Mouse (Mus musculus): ENCODE results near the gene Zfp526. TPM values are rescaled to one million over a fixed set of nuclear protein-coding genes. Genes with fewer than 3 reads are reported as not detected.

Gene Zfp526
- polyA plus RNA-seq, 1 experiment from 2014 or later, result 1.7 TPM

DNA sequence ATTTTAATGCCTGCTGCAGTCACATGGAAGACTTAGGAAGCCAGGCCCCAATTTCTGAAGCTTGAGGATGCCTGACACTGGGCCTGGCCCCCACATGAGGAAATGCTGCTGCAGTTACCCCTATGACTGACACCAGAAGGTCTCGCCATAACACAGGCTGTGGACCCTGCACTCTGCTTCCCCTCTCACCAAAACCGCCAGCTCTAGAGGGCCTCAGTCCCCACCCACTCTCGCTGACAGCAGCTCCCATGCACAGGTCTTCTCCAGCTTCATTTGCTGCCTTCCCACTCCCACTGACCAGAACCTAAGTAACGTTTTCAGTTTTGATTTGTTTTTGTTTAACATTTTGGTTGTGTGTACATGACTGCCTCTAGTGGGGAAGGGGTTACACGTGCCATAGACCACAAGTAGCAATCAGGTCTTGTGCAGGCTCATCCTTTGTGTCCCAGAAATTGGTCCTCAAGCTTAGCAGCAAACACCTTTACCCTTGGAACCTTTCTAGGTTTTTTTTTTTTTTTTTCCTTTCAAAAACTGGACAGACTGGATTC lies 10.9 kb downstream of the Zfp526 start:
- Histone ChIP-seq H3K9me3 (replicated peaks) (no peaks in the 10 kb centered on the region), H3K4me1 (peaks cover 35% of the 10 kb centered on the region), H3K27ac (replicated peaks) (no peak overlapping the region), H3K4me2 (no peak overlapping the region), H3K36me3 (peaks cover 77% of the 10 kb centered on the region), H3K4me3 (replicated peaks) (no peak overlapping the region), H3K27me3 (replicated peaks) (no peaks in the 10 kb centered on the region), H3K9ac (replicated peaks) (no peak overlapping the region)
- whole genome bisulfite sequencing, result 61% methylated on average over 5 of the region's 5 CpGs
- no peak for ATAC-seq (ENCODE audit: low FRiP score)

- Histone ChIP-seq H3K9me3 (replicated peaks) (no peaks in the 10 kb centered on the region), H3K9ac (replicated peaks) (no peak overlapping the region), H3K36me3 (peaks cover 68% of the 10 kb centered on the region), H3K27me3 (replicated peaks) (no peaks in the 10 kb centered on the region), H3K27ac (replicated peaks) (no peak overlapping the region), H3K4me1 (peaks cover 32% of the 10 kb centered on the region), H3K4me2 (no peak overlapping the region), H3K4me3 (replicated peaks) (no peak overlapping the region)
- 80% methylated on average over 2 of the region's 2 CpGs for WGBS
- no peak for ATAC-seq (ENCODE audit: low FRiP score)
Observed at GRCm38 (mm10) chr7:25233061-25233460, 11.8 kb downstream of the Zfp526 start.

- ATAC-seq (ENCODE audit: low FRiP score), result no peak
- no peaks in the 10 kb centered on the region for H3K9me3 ChIP-seq (replicated peaks)
- no peak overlapping the region for H3K27ac ChIP-seq (replicated peaks)
- 90% methylated on average over 5 of the region's 5 CpGs for WGBS
- H3K36me3 ChIP-seq, result peaks cover 43% of the 10 kb centered on the region
- no peaks in the 10 kb centered on the region for H3K27me3 ChIP-seq (replicated peaks)
- H3K4me3 ChIP-seq (replicated peaks), result no peak overlapping the region
- 0 out of 2 replicates have a peak overlapping the region, but pooled peaks have one; percentile 80 for H3K4me2 ChIP-seq
- peaks cover 42% of the 10 kb centered on the region for H3K4me1 ChIP-seq
- no peak overlapping the region for H3K9ac ChIP-seq (replicated peaks)
Observed at GRCm38 (mm10) chr7:25235526-25235925, 14.3 kb downstream of the Zfp526 start.

DNA sequence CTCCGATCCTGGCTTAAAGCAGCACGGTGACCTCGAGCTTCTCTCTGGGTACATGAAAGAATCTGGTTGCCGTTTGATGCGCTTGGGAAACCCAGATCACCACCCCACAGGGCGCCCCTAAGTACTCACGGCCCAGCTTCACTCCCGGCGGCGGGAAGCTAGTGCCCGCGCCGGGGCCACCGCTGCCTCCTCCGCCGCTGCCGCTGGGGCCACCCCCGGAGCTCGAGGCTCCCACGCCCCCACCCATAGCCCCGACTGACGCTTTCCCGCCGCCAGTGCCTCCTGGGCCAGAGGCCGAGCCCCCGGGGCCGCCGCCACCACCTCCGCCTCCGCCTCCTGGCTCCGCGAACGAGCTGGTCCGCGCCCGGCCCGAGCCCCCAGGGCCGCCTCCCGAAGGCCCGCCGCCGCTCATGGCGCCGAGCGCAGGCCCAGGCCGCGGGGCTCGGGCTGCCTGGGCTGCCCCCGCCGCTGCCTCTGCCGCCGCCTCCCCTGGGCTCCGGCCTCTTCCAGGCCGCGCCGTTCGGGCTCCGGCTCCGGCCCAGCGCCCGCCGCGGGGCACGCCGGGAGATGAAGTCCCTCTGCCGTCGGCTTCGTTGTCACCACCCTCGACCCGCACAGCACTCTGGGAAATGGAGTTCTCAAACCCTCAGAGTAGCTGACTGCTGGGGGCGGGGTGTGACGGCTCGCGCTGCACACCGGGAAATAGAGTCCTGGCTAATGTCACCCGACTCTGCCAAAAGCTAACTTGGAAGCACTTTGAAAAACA lies 16.2 kb downstream of the Zfp526 start, which contains the start of gene Gsk3a:
Gsk3a (minus strand) TSS at position 603 of the 766 bp plus-strand sequence.
- no peaks in the 10 kb centered on the region for H3K9me3 ChIP-seq (replicated peaks)
- peak within 1 kb of the TSS; percentile 97 for H3K9ac ChIP-seq (replicated peaks)
- H3K4me1 ChIP-seq, result peaks cover 51% of the 10 kb centered on the region
- peak within 1 kb of the TSS; percentile 88 for H3K27ac ChIP-seq (replicated peaks)
- H3K27me3 ChIP-seq (replicated peaks), result no peaks in the 10 kb centered on the region
- ATAC-seq (ENCODE audit: low FRiP score), result peak; percentile 88
- H3K4me3 ChIP-seq (replicated peaks), result peak within 1 kb of the TSS; percentile 86
- under 1% methylated on average over 53 of the region's 76 CpGs for WGBS
- peak within 1 kb of the TSS; percentile 80 for H3K4me2 ChIP-seq
- H3K36me3 ChIP-seq, result peaks cover 24% of the 10 kb centered on the region

- Histone ChIP-seq H3K9me3 (replicated peaks) (no peaks in the 10 kb centered on the region), H3K4me3 (replicated peaks) (peak overlapping the region; percentile 86), H3K4me2 (peak overlapping the region; percentile 80), H3K4me1 (peaks cover 51% of the 10 kb centered on the region), H3K27me3 (replicated peaks) (no peaks in the 10 kb centered on the region), H3K36me3 (peaks cover 17% of the 10 kb centered on the region), H3K27ac (replicated peaks) (peak overlapping the region; percentile 88), H3K9ac (replicated peaks) (peak overlapping the region; percentile 28; the same call in 1 of the 2 replicates)
- under 1% methylated on average over 23 of the region's 23 CpGs for WGBS
- peak; percentile 92 for ATAC-seq (ENCODE audit: low FRiP score)
Observed at GRCm38 (mm10) chr7:25238015-25238706, 16.9 kb downstream of the Zfp526 start.

GRCm38 (mm10) chr7:25238829-25239623 lies 17.8 kb downstream of the Zfp526 start:
- peak overlapping the region; percentile 80 for H3K4me2 ChIP-seq
- no peaks in the 10 kb centered on the region for H3K9me3 ChIP-seq (replicated peaks)
- peak overlapping the region; percentile 86 for H3K4me3 ChIP-seq (replicated peaks)
- no peaks in the 10 kb centered on the region for H3K27me3 ChIP-seq (replicated peaks)
- peak; percentile 62 for ATAC-seq (ENCODE audit: low FRiP score)
- WGBS, result 4% methylated on average over 30 of the region's 30 CpGs
- H3K4me1 ChIP-seq, result peaks cover 49% of the 10 kb centered on the region
- peak overlapping the region; percentile 34; the same call in 1 of the 2 replicates for H3K9ac ChIP-seq (replicated peaks)
- H3K36me3 ChIP-seq, result peaks cover 8% of the 10 kb centered on the region
- H3K27ac ChIP-seq (replicated peaks), result peak overlapping the region; percentile 88

DNA sequence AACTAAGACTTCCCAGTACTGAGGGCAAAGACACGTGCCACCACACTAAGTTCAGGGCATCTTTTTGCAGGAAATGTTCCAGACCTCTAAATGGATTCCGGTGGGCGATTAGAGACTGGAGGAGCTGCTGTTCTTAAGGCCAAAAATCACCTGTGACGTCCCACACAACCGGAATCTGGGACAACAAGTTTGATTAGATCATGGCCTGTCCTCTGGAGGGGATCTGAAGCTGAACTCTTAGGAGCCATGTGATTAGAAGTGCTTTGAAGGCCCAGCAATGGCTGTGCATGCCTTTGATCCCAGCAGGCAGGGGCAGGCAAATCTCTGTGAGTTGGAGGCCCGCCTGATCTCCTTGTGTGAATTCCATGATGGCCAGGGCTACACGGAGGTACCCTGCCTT lies 19.4 kb downstream of the Zfp526 start:
- no peak overlapping the region for H3K4me3 ChIP-seq (replicated peaks)
- H3K4me1 ChIP-seq, result peaks cover 44% of the 10 kb centered on the region
- H3K9me3 ChIP-seq (replicated peaks), result no peaks in the 10 kb centered on the region
- H3K27ac ChIP-seq (replicated peaks), result no peak overlapping the region
- no peak overlapping the region for H3K9ac ChIP-seq (replicated peaks)
- no peaks in the 10 kb centered on the region for H3K27me3 ChIP-seq (replicated peaks)
- H3K36me3 ChIP-seq, result no peaks in the 10 kb centered on the region
- no peak for ATAC-seq (ENCODE audit: low FRiP score)
- WGBS, result 61% methylated on average over 7 of the region's 7 CpGs
- H3K4me2 ChIP-seq, result no peak overlapping the region

DNA sequence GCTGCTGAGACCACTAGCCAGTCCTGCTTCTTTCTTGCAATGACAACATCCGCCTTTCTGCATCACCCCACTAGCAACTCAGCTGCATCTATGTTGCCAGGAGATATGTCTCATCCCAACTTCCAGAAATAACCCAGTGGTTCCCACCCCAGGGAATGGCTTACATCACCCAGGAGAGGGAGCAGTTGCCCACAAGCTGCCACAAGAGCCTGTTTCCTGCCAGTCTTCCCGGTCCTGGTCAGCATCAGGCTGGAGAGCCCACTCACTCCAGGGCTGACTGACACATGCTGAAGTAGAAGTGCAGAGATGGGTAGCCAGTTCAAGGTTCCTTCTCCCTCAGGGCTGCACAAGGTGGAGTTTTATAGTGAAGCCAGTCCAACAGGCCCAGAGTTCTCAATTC lies 19.8 kb downstream of the Zfp526 start:
- Histone ChIP-seq H3K4me3 (replicated peaks) (no peak overlapping the region), H3K9ac (replicated peaks) (no peak overlapping the region), H3K27me3 (replicated peaks) (no peaks in the 10 kb centered on the region), H3K4me2 (no peak overlapping the region), H3K36me3 (no peaks in the 10 kb centered on the region), H3K9me3 (replicated peaks) (no peaks in the 10 kb centered on the region), H3K27ac (replicated peaks) (no peak overlapping the region), H3K4me1 (peaks cover 44% of the 10 kb centered on the region)
- no peak for ATAC-seq (ENCODE audit: low FRiP score)
- 23% methylated on average over 2 of the region's 2 CpGs for WGBS

GRCm38 (mm10) chr7:25243361-25243760 lies 22.1 kb downstream of the Zfp526 start:
- Histone ChIP-seq H3K4me2 (no peak overlapping the region), H3K27ac (replicated peaks) (no peak overlapping the region), H3K4me1 (peaks cover 57% of the 10 kb centered on the region), H3K36me3 (no peaks in the 10 kb centered on the region), H3K4me3 (replicated peaks) (no peak overlapping the region), H3K27me3 (replicated peaks) (no peaks in the 10 kb centered on the region), H3K9ac (replicated peaks) (no peak overlapping the region), H3K9me3 (replicated peaks) (no peaks in the 10 kb centered on the region)
- WGBS, result 96% methylated on average over 4 of the region's 4 CpGs
- no peak for ATAC-seq (ENCODE audit: low FRiP score)

GRCm38 (mm10) chr7:25244562-25245369 lies 23.5 kb downstream of the Zfp526 start:
- H3K27me3 ChIP-seq (replicated peaks), result no peaks in the 10 kb centered on the region
- H3K4me1 ChIP-seq, result peaks cover 59% of the 10 kb centered on the region
- no peak for ATAC-seq (ENCODE audit: low FRiP score)
- H3K9me3 ChIP-seq (replicated peaks), result no peaks in the 10 kb centered on the region
- no peak overlapping the region for H3K27ac ChIP-seq (replicated peaks)
- H3K36me3 ChIP-seq, result no peaks in the 10 kb centered on the region
- no peak overlapping the region for H3K4me3 ChIP-seq (replicated peaks)
- no peak overlapping the region for H3K4me2 ChIP-seq
- 94% methylated on average over 30 of the region's 30 CpGs for WGBS
- no peak overlapping the region for H3K9ac ChIP-seq (replicated peaks)

Data from neural tube, embryonic 15.5 days (tissue).